Mouse (Mus musculus) erythroblast, embryonic 14.5 days (primary cell): ENCODE measurements at regions not wholly inside any gene's neighbourhood (a gene's known extent, or its start where the extent isn't known, plus 50 kb on each side); places are given as distances from the start of the nearest gene placed in this dataset.

Source experiments
- GATA1 ChIP-seq: IDR thresholded peaks from 2 replicates; pipeline ENCODE4 v1.6.1; 2012; ENCODE audit warnings: low read length, inconsistent platforms, mixed read lengths
- TAL1 ChIP-seq: IDR thresholded peaks from 3 replicates; pipeline ENCODE4 v1.6.1; 2012; ENCODE audit warnings: low read length, inconsistent platforms, mixed read lengths

- TF ChIP-seq TAL1, result no peak
- no peak for TF ChIP-seq GATA1
Observed at GRCm38 (mm10) chr4:55805255-55806051, 273.2 kb upstream of the Klf4 start.
